Mouse (Mus musculus): ENCODE measurements at regions not wholly inside any gene's neighbourhood (a gene's known extent, or its start where the extent isn't known, plus 50 kb on each side); places are given as distances from the start of the nearest gene placed in this dataset.

DNA sequence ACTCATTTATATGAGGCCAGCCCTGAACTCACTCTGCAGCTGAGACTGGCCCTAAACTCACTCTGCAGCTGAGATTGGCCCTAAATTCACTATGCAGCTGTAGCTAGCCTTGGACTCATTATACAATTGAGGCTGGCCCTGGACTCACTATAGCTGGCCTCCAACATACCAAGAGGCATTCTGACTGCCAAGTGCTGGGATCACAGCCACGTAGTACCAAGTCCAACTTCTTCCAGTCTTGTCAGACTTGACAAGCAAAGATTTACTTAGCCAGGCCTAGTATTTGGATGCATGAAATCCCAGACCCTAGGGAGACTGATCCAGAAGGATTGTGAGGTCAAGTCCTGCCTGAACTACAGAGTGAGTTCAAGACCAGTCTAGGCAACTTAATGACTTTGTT is 81.6 kb downstream of the Xrcc2 start:
- TF ChIP-seq POLR2A (IDR thresholded peaks at IDR 0.05; ENCODE audit: insufficient read length, low read depth) (no peak), E2F4 (IDR thresholded peaks at IDR 0.05; ENCODE audit: insufficient read depth) (no peak), POLR2AphosphoS2 (IDR thresholded peaks at IDR 0.05; ENCODE audit: insufficient read length, low read depth) (no peak), USF1 (IDR thresholded peaks at IDR 0.05; ENCODE audit: low read depth) (no peak), CEBPB (IDR thresholded peaks at IDR 0.05; ENCODE audit: insufficient read depth, poor library complexity, severe bottlenecking) (no peak), MAX (IDR thresholded peaks at IDR 0.05; ENCODE audit: low read depth) (no peak), MYOG (IDR thresholded peaks at IDR 0.05; ENCODE audit: control insufficient read depth in 1 of 3, insufficient read depth in 1 of 3, insufficient read length in 2 of 3, low read depth in 2 of 3) (no peak)
